Mouse (Mus musculus) CH12.LX (cell line): ENCODE measurements around the gene Fam129c.

Source experiments
- CTCF ChIP-seq, 2 experiments: IDR thresholded peaks in 1 of 2; conservative IDR thresholded peaks in 1 of 2; 2 replicates each; pipeline ENCODE4 v1.5.1; 2011 to 2012; ENCODE audit warnings: low read depth in 2 of 2, low read length in 2 of 2, improper control_type of control experiment in 1 of 2, inconsistent platforms in 1 of 2, mild to moderate bottlenecking in 1 of 2, moderate library complexity in 1 of 2
- HCFC1 ChIP-seq: IDR thresholded peaks from 2 replicates; pipeline ENCODE4 v1.6.1; 2012; ENCODE audit warnings: low read depth, mild to moderate bottlenecking, inconsistent platforms, low read length, improper control_type of control experiment
- MAX ChIP-seq: IDR thresholded peaks from 2 replicates; pipeline ENCODE4 v1.6.1; 2011; ENCODE audit warnings: low read length, improper control_type of control experiment
- MEF2A ChIP-seq: IDR thresholded peaks from 2 replicates; pipeline ENCODE4 v1.6.1; 2014; ENCODE audit warnings: low read depth, mild to moderate bottlenecking, inconsistent platforms, low read length, improper control_type of control experiment, borderline replicate concordance

DNA sequence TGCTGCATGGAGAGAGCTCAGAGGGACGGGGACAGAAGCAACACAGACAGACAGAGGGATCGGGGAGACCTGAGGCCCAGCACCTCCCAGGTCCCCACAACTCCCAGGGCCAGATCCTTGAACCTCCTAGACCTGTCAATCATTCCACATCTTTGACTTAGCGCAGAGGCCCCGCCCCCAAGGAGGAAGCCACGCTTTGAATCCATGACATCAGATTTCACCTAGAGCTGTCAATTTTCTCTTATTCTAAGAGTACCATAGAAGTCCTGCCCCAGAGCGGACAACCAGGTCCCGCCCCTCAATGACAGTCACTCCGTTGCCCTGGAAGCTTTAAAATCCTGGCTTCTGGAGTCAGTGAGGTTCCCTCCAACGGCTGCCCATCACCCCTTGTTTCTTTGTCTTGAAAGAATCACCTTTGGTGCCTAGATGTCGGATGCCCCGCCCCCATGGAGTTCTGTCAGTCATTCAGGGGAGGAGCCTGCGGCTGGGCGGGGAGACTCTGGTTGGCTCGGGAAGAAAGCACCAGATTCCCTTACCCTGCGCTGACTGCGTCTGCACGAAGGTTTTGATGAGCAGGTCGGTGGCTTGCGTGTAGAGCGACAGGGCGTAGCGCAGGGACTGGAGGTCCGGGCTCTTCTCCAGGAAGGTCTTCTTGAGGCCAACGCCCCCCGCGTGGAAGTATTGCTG, 36.7 kb downstream of the Fam129c start:
- no peak for TF ChIP-seq HCFC1
- TF ChIP-seq MAX, result peak; percentile 33; the same call in 1 of the 2 replicates
- TF ChIP-seq CTCF (conservative IDR thresholded peaks at IDR 0.05 in 1 of 2, IDR thresholded peaks at IDR 0.05 in 1 of 2; ENCODE audit: low read depth in 2 of 2, low read length in 2 of 2), result no peak
- TF ChIP-seq MEF2A, result no peak
